Mouse (Mus musculus) adrenal gland, adult (tissue): Measurements from ENCODE around the gene Gm11733.

ENCODE experiments used
- DNase-seq, 2 experiments: peaks; one replicate each; pipeline ENCODE4 v3.0.0; 2022 to 2023; ENCODE audit warnings: low spot score in 1 of 2; ENCODE audit not compliant: inconsistent age in 2 of 2

Gene Gm11733

GRCm38 (mm10) chr11:117478271-117479006, 5.7 kb upstream of the Gm11733 start:
- DNase-seq: no peak

- no peak for DNase-seq
Measured at GRCm38 (mm10) chr11:117479007-117479719, 5.0 kb upstream of the Gm11733 start.

- DNase-seq: no peak
Measured at GRCm38 (mm10) chr11:117479746-117480145, 4.4 kb upstream of the Gm11733 start.

GRCm38 (mm10) chr11:117482300-117482676, 1.9 kb upstream of the Gm11733 start:
- DNase-seq: no peak

GRCm38 (mm10) chr11:117482677-117483511, 1.3 kb upstream of the Gm11733 start:
- DNase-seq: peak; percentile 88 to 94

- DNase-seq: no peak
Measured at GRCm38 (mm10) chr11:117491408-117492208, 7.4 kb downstream of the Gm11733 start.

- DNase-seq: no peak
Measured at GRCm38 (mm10) chr11:117492209-117492505, 8.0 kb downstream of the Gm11733 start.

- DNase-seq: no peak
Measured at GRCm38 (mm10) chr11:117496812-117497211, 12.6 kb downstream of the Gm11733 start.

GRCm38 (mm10) chr11:117497256-117498136, 13.3 kb downstream of the Gm11733 start:
- peak in 1 of 2 experiments; percentile 49 for DNase-seq

- no peak for DNase-seq
Measured at GRCm38 (mm10) chr11:117498137-117498511, 14.0 kb downstream of the Gm11733 start.

- no peak for DNase-seq
Measured at GRCm38 (mm10) chr11:117508972-117509371, 24.8 kb downstream of the Gm11733 start.

- DNase-seq: no peak
Measured at GRCm38 (mm10) chr11:117515718-117516421, 31.7 kb downstream of the Gm11733 start.

GRCm38 (mm10) chr11:117516422-117516796, 32.2 kb downstream of the Gm11733 start:
- no peak for DNase-seq

- no peak for DNase-seq
Measured at GRCm38 (mm10) chr11:117521906-117522780, 38.0 kb downstream of the Gm11733 start.

GRCm38 (mm10) chr11:117522879-117523519, 38.8 kb downstream of the Gm11733 start:
- DNase-seq: peak; percentile 80 to 84

- no peak for DNase-seq
Measured at GRCm38 (mm10) chr11:117525606-117526349, 41.6 kb downstream of the Gm11733 start.

GRCm38 (mm10) chr11:117532374-117532773, 48.2 kb downstream of the Gm11733 start:
- no peak for DNase-seq
